Mouse (Mus musculus): ENCODE measurements around the gene Hrk. TPM values are rescaled to one million over a fixed set of nuclear protein-coding genes. Genes with fewer than 3 reads are reported as not detected.

Gene Hrk
- total and polyA plus RNA-seq, 2 experiments from 2014 or later = 4.3 to 14.0 TPM

- Histone ChIP-seq H3K27me3 (ENCODE audit: insufficient read depth, low read length) (peaks cover 20% of the 10 kb centered on the region), H3K27ac (no peak overlapping the region), H3K4me2 (ENCODE audit: low read depth, low read length) (peak overlapping the region; percentile 92), H3K36me3 (ENCODE audit: insufficient read depth, low read length) (no peaks in the 10 kb centered on the region), H3K9me3 (ENCODE audit: low read length) (no peaks in the 10 kb centered on the region), H3K4me1 (ENCODE audit: insufficient read depth, low read length) (peaks cover 8% of the 10 kb centered on the region), H3K9ac (replicated peaks; ENCODE audit: low read length) (0 out of 2 replicates have a peak overlapping the region, but pooled peaks have one; percentile 1), H3K4me3 (ENCODE audit: low read length) (peak overlapping the region; percentile 57)
- peak; percentile 63 for TF ChIP-seq CTCF (IDR thresholded peaks at IDR 0.05; ENCODE audit: low read depth)
- peak; percentile 55 for DNase-seq (ENCODE audit: low spot score)
- 1% methylated on average over 25 of the region's 25 CpGs for WGBS
- ATAC-seq = no peak
These were observed 6.6 kb downstream of the Hrk start for GRCm38 (mm10) chr5:118170888-118171529.

- Histone ChIP-seq H3K9ac (replicated peaks; ENCODE audit: low read length) (peak overlapping the region; percentile 1; the same call in 1 of the 2 replicates), H3K4me1 (ENCODE audit: insufficient read depth, low read length) (peaks cover 8% of the 10 kb centered on the region), H3K27ac (no peak overlapping the region), H3K9me3 (ENCODE audit: low read length) (no peaks in the 10 kb centered on the region), H3K4me3 (ENCODE audit: low read length) (peak overlapping the region; percentile 57), H3K27me3 (ENCODE audit: insufficient read depth, low read length) (peaks cover 20% of the 10 kb centered on the region), H3K4me2 (ENCODE audit: low read depth, low read length) (peak overlapping the region; percentile 92), H3K36me3 (ENCODE audit: insufficient read depth, low read length) (no peaks in the 10 kb centered on the region)
- DNase-seq (ENCODE audit: low spot score) = no peak
- no peak for TF ChIP-seq CTCF (IDR thresholded peaks at IDR 0.05; ENCODE audit: low read depth)
- ATAC-seq = no peak
- WGBS = 3% methylated on average over 36 of the region's 36 CpGs
These were observed 7.2 kb downstream of the Hrk start for GRCm38 (mm10) chr5:118171665-118172064.

- no peak for ATAC-seq
- Histone ChIP-seq H3K27me3 (ENCODE audit: insufficient read depth, low read length) (peaks cover 20% of the 10 kb centered on the region), H3K9ac (replicated peaks; ENCODE audit: low read length) (peak overlapping the region; percentile 1; the same call in 1 of the 2 replicates)
These were observed 7.8 kb downstream of the Hrk start for GRCm38 (mm10) chr5:118172078-118172723.

GRCm38 (mm10) chr5:118174310-118175009, 10.0 kb downstream of the Hrk start:
- Histone ChIP-seq H3K4me3 (ENCODE audit: low read length) (peak overlapping the region; percentile 20; the same call in 1 of the 2 replicates), H3K9me3 (ENCODE audit: low read length) (no peaks in the 10 kb centered on the region), H3K4me1 (ENCODE audit: insufficient read depth, low read length) (peaks cover 8% of the 10 kb centered on the region), H3K9ac (replicated peaks; ENCODE audit: low read length) (0 out of 2 replicates have a peak overlapping the region, but pooled peaks have one; percentile 5), H3K27ac (no peak overlapping the region), H3K27me3 (ENCODE audit: insufficient read depth, low read length) (peaks cover 20% of the 10 kb centered on the region), H3K36me3 (ENCODE audit: insufficient read depth, low read length) (no peaks in the 10 kb centered on the region), H3K4me2 (ENCODE audit: low read depth, low read length) (peak overlapping the region; percentile 55)
- WGBS = 1% methylated on average over 22 of the region's 22 CpGs
- DNase-seq (ENCODE audit: low spot score) = no peak
- TF ChIP-seq CTCF (IDR thresholded peaks at IDR 0.05; ENCODE audit: low read depth) = no peak
- no peak for ATAC-seq

More at GRCm38 (mm10) chr5:118172078-118172723, 7.8 kb downstream of the Hrk start:
- no peak overlapping the region for H3K27ac ChIP-seq
- 1% methylated on average over 27 of the region's 27 CpGs for WGBS
- TF ChIP-seq CTCF (IDR thresholded peaks at IDR 0.05; ENCODE audit: low read depth) = no peak
- H3K9me3 ChIP-seq (ENCODE audit: low read length) = no peaks in the 10 kb centered on the region
- no peaks in the 10 kb centered on the region for H3K36me3 ChIP-seq (ENCODE audit: insufficient read depth, low read length)
- H3K4me1 ChIP-seq (ENCODE audit: insufficient read depth, low read length) = peaks cover 8% of the 10 kb centered on the region
- H3K4me2 ChIP-seq (ENCODE audit: low read depth, low read length) = peak overlapping the region; percentile 92
- H3K4me3 ChIP-seq (ENCODE audit: low read length) = peak overlapping the region; percentile 57
- no peak for DNase-seq (ENCODE audit: low spot score)

GRCm38 (mm10) chr5:118175137-118175536, 10.7 kb downstream of the Hrk start:
- no peak for DNase-seq (ENCODE audit: low spot score)
- ATAC-seq = no peak
- peak; percentile 54 for TF ChIP-seq CTCF (IDR thresholded peaks at IDR 0.05; ENCODE audit: low read depth)
- Histone ChIP-seq H3K36me3 (ENCODE audit: insufficient read depth, low read length) (no peaks in the 10 kb centered on the region), H3K4me1 (ENCODE audit: insufficient read depth, low read length) (peaks cover 8% of the 10 kb centered on the region), H3K4me2 (ENCODE audit: low read depth, low read length) (no peak overlapping the region; the same call in 1 of the 2 replicates), H3K9ac (replicated peaks; ENCODE audit: low read length) (no peak overlapping the region), H3K27me3 (ENCODE audit: insufficient read depth, low read length) (peaks cover 20% of the 10 kb centered on the region), H3K9me3 (ENCODE audit: low read length) (no peaks in the 10 kb centered on the region), H3K27ac (no peak overlapping the region), H3K4me3 (ENCODE audit: low read length) (no peak overlapping the region)
- 22% methylated on average over 2 of the region's 2 CpGs for WGBS

GRCm38 (mm10) chr5:118177640-118178039, 13.2 kb downstream of the Hrk start:
- ATAC-seq (no peak), DNase-seq (ENCODE audit: low spot score) (no peak)
- Histone ChIP-seq H3K9ac (replicated peaks; ENCODE audit: low read length) (no peak overlapping the region), H3K4me3 (ENCODE audit: low read length) (no peak overlapping the region), H3K27ac (no peak overlapping the region), H3K36me3 (ENCODE audit: insufficient read depth, low read length) (no peaks in the 10 kb centered on the region), H3K27me3 (ENCODE audit: insufficient read depth, low read length) (peaks cover 13% of the 10 kb centered on the region), H3K9me3 (ENCODE audit: low read length) (no peaks in the 10 kb centered on the region), H3K4me1 (ENCODE audit: insufficient read depth, low read length) (peaks cover 5% of the 10 kb centered on the region), H3K4me2 (ENCODE audit: low read depth, low read length) (no peak overlapping the region)
- TF ChIP-seq CTCF (IDR thresholded peaks at IDR 0.05; ENCODE audit: low read depth) = no peak
- 63% methylated on average over 7 of the region's 7 CpGs for WGBS
